Mouse (Mus musculus): ENCODE results near the gene Kif7. TPM values are rescaled to one million over a fixed set of nuclear protein-coding genes. Genes with fewer than 3 reads are reported as not detected.

Kif7 gene
- polyA plus RNA-seq, 1 experiment from 2014 or later, result 3.3 TPM

DNA sequence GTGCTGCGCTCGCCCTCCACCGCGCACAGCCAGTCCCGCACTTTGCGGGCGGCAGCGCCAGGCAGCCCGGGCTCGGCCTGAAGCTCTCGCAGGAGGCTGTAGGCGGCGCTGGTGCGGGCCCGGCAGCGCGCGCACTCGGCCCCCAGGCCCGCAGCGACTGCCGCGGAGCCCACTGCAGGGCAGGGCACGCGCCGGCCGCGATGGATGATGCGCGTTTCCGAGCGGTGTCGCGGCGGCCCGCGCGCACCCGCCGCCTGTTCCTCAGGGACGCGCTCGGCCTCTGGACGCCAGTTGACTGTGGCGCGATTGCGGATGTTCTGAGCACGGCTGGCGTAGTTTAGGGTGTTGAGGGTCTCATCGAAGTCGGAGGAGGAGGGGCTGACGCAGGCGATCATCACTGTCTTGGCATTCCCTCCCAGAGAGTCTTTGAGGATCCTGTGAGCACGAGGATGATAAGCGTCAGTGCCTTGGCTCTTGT lies 5.4 kb downstream of the Kif7 start:
- H3K4me1 ChIP-seq, result peaks cover 13% of the 10 kb centered on the region
- peak overlapping the region; percentile 58 for H3K9ac ChIP-seq (replicated peaks)
- no peaks in the 10 kb centered on the region for H3K27me3 ChIP-seq
- peak overlapping the region; percentile 68 for H3K4me2 ChIP-seq (replicated peaks)
- 1% methylated on average over 55 of the region's 55 CpGs for WGBS
- 0 out of 2 replicates have a peak overlapping the region, but pooled peaks have one; percentile 6 for H3K27ac ChIP-seq (replicated peaks)
- no peaks in the 10 kb centered on the region for H3K9me3 ChIP-seq
- peak; percentile 91 for ATAC-seq (replicated peaks)
- peak overlapping the region; percentile 48 for H3K4me3 ChIP-seq
- H3K36me3 ChIP-seq, result no peaks in the 10 kb centered on the region

DNA sequence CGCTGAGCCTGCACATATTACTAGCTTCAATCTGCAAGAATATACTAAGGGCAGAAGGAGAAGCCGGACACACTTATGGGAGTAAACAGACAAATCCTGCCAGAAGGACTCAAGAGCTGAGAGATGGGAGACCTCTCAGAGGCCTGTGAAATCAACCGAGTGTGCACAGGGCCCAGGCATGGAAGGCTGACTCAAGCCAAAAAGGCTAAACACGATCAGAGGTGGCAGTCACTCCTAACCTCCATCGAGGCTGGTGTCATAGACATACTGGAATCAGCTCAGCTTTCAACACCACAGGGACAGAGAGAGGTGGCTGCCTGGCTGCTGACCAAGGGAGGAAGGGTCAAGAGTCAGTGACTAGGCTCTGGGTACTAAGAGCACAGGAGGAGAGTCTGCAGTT lies 10.3 kb downstream of the Kif7 start:
- peaks cover under 1% of the 10 kb centered on the region; the same call in 1 of the 2 replicates for H3K4me1 ChIP-seq
- H3K4me2 ChIP-seq (replicated peaks), result no peak overlapping the region
- no peak overlapping the region for H3K27ac ChIP-seq (replicated peaks)
- no peak for ATAC-seq (replicated peaks)
- H3K9me3 ChIP-seq, result no peaks in the 10 kb centered on the region
- H3K27me3 ChIP-seq, result no peaks in the 10 kb centered on the region
- no peak overlapping the region for H3K4me3 ChIP-seq
- no peaks in the 10 kb centered on the region; the same call in none of the 2 replicates for H3K36me3 ChIP-seq
- 89% methylated on average over 5 of the region's 5 CpGs for WGBS
- no peak overlapping the region for H3K9ac ChIP-seq (replicated peaks)

DNA sequence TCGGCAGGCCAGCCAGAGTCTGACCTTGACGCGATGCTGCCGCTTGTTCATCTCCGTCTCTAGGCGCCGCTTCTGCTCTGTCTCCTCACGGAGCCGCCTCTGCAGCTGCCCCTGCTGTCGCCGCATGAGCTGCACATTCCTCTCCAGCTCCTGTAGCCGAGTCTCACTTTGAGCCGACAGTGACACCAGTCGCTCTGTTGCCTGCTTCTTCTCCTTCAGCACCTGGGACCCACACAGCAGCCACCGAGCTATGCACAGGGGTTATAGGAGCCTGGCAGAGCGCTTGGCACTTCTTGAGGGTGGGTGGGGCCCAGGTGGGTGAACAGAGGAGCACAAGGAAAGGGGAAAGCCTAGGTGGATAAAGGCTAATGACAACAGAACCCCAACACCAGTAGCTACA lies 12.8 kb downstream of the Kif7 start:
- no peak for ATAC-seq (replicated peaks)
- Histone ChIP-seq H3K36me3 (peaks cover 8% of the 10 kb centered on the region), H3K27ac (replicated peaks) (no peak overlapping the region), H3K9ac (replicated peaks) (no peak overlapping the region), H3K9me3 (no peaks in the 10 kb centered on the region), H3K4me1 (no peaks in the 10 kb centered on the region), H3K4me3 (no peak overlapping the region), H3K27me3 (no peaks in the 10 kb centered on the region), H3K4me2 (replicated peaks) (no peak overlapping the region)
- 88% methylated on average over 16 of the region's 16 CpGs for WGBS

DNA sequence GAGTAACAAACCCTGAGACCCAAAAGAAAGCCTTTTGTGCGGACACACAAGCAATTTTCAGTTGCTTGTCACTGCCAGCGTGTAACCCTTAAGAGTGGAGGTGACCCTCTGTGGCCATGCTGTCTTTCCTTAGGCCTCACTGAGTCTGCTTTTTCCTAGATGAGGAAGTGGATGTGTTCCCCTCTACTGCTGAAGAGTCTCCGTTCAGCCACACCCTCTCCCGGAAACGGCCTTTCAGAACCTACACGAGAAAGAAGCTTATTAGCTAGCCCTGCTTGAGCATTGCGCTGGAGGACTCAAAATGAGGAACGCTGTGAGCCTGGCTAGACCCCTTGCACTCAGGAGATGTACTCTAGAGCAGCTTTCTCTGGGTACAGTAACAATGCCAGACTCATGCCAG lies 19.0 kb downstream of the Kif7 start:
- Histone ChIP-seq H3K36me3 (peaks cover 27% of the 10 kb centered on the region), H3K9me3 (no peaks in the 10 kb centered on the region), H3K27ac (replicated peaks) (no peak overlapping the region), H3K4me3 (no peak overlapping the region), H3K4me2 (replicated peaks) (no peak overlapping the region), H3K4me1 (no peaks in the 10 kb centered on the region), H3K9ac (replicated peaks) (no peak overlapping the region), H3K27me3 (no peaks in the 10 kb centered on the region)
- no peak for ATAC-seq (replicated peaks)
- WGBS, result 89% methylated on average over 8 of the region's 8 CpGs

DNA sequence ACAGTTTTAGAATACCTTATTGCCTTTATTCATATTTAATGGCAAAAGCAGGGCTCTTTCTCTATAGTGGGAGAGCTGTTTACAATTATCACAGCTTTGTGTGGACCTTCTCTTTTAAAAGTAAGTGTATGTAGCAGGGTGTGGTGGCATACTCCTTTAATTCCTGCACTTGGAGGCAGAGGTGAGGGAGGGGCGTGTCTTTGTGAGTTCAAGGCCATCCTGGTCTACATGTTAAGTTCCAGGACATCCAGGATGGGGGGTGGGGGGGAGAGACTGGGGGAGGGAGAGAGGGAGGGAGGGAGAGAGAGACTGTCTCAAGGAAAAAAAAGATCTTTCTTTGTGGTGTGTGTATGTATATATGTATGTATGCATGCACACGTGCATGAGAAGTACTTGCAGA lies 35.3 kb downstream of the Kif7 start:
- peaks cover 26% of the 10 kb centered on the region for H3K36me3 ChIP-seq
- H3K9me3 ChIP-seq, result no peaks in the 10 kb centered on the region
- H3K4me1 ChIP-seq, result no peaks in the 10 kb centered on the region
- H3K4me3 ChIP-seq, result no peak overlapping the region
- no peak overlapping the region for H3K27ac ChIP-seq (replicated peaks)
- H3K4me2 ChIP-seq (replicated peaks), result no peak overlapping the region
- no peak for ATAC-seq (replicated peaks)
- H3K9ac ChIP-seq (replicated peaks), result no peak overlapping the region
- 96% methylated on average over 2 of the region's 2 CpGs for WGBS
- no peaks in the 10 kb centered on the region for H3K27me3 ChIP-seq

DNA sequence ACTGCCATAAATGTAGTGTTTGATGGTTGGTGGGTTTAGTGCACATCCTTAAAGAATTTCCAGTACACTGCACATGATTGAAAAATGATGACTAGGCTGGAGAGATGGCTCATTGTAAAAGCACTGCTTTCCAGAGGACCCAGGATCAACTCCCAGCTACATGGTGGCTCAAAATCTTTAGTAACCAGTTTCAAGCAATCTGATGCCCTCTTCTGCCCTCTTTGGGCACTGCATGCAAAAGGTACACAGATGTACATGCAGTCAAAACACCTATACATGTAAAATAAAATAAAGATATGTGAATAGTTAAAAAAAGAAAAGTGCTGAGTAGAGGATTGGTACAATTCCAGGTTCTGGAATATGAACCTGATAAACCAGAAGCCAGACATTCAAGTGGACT lies 36.3 kb downstream of the Kif7 start:
- Histone ChIP-seq H3K4me3 (no peak overlapping the region), H3K4me1 (no peaks in the 10 kb centered on the region), H3K36me3 (peaks cover 28% of the 10 kb centered on the region), H3K9me3 (no peaks in the 10 kb centered on the region), H3K27me3 (no peaks in the 10 kb centered on the region), H3K4me2 (replicated peaks) (no peak overlapping the region), H3K27ac (replicated peaks) (no peak overlapping the region), H3K9ac (replicated peaks) (no peak overlapping the region)
- no peak for ATAC-seq (replicated peaks)

DNA sequence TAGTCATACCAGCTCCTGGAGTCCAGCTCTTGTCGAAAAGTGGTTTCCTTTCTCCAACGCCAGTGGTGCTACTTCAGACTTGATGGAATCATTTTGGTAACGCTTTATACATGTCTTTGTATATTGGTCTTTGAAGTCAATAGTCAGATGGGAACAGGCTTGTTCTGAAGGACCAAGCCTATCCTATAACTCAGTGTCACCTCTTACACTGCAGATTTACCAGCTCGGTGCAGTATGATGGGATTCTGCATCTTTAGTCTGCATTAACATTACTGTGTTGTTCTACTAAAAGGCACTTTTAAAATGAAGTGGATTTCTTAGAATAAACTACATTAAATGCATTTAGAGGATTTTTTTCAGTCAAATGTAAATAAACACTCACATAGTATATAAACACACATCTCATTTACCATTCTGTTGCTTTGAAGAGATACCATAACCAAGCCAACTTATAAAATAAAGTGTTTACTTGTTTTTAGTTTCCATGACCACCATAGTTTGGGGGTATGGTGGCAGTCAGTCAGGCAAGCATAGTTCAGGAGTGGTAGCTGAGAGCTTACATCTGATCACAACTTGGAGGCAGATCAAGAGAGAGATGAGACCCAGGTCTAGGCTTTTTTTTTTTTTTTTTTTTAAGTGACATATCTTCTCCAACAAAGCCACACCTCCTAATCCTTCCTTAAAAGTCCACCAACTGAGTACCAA lies 44.5 kb downstream of the Kif7 start:
- H3K4me3 ChIP-seq, result no peak overlapping the region

DNA sequence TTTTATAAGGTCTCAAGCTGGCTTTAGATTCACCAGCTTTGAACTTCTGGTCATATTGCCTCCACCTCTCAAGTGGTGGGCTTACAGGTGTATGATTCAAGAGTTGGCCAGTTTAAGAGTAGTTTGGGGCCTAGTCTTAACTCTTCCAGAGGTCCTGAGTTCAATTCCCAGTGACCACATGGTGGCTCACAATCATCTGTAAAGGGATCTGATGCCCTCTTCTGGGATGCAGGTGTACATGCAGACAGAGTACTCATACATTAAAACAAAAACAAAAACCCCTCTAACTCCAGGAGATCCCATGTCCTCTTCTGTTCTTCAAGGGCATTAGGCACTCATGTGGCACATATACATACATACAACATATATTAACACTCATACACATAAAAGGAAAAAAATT lies 48.8 kb downstream of the Kif7 start:
- Histone ChIP-seq H3K27ac (replicated peaks) (no peak overlapping the region), H3K36me3 (peaks cover 19% of the 10 kb centered on the region; the same call in 1 of the 2 replicates), H3K9ac (replicated peaks) (no peak overlapping the region), H3K4me2 (replicated peaks) (no peak overlapping the region), H3K4me1 (peaks cover 19% of the 10 kb centered on the region), H3K27me3 (no peaks in the 10 kb centered on the region), H3K4me3 (no peak overlapping the region), H3K9me3 (no peaks in the 10 kb centered on the region)
- ATAC-seq (replicated peaks), result no peak

More for the DNA sequence above, 44.5 kb downstream of the Kif7 start:
- Histone ChIP-seq H3K27ac (replicated peaks) (no peak overlapping the region), H3K4me1 (no peaks in the 10 kb centered on the region), H3K36me3 (peaks cover 26% of the 10 kb centered on the region), H3K9ac (replicated peaks) (no peak overlapping the region), H3K4me2 (replicated peaks) (no peak overlapping the region), H3K9me3 (no peaks in the 10 kb centered on the region), H3K27me3 (no peaks in the 10 kb centered on the region)
- no peak for ATAC-seq (replicated peaks)
- 94% methylated on average over 4 of the region's 4 CpGs for WGBS

DNA sequence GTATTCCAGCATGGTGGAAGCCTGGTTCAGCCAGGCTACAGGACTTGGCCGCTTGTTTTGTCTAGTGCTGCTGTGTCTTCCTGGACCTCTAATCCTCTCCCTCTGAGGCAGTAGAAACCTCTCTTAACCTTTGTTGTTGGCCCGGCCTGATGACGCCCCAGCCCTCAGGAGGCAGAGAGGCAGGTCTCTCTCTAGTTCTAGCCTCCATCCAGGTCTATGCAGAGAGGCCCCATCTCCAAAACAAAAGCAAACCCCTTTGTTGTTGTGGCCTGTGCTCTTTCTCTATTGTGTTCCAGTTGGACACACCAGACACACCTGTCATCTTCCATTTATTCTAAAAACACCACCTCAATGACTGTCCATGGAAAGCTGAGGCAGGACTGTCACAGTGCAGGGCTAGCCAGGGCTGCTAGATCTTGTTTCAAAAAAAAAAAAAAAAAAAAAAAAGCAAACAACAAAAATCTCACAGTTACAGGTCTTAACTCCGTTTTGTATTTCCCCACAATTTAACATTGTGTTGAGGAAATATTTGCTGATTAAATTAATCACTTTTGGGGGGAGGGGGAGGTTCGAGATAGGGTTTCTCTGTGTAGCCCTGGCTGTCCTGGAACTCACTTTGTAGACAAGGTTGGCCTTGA lies 54.1 kb downstream of the Kif7 start:
- no peak overlapping the region for H3K27ac ChIP-seq (replicated peaks)
- peaks cover 38% of the 10 kb centered on the region for H3K4me1 ChIP-seq
- H3K9me3 ChIP-seq, result no peaks in the 10 kb centered on the region
- WGBS, result 10% methylated on average over 5 of the region's 5 CpGs
- peak overlapping the region; percentile 59 for H3K9ac ChIP-seq (replicated peaks)
- H3K27me3 ChIP-seq, result no peaks in the 10 kb centered on the region
- H3K36me3 ChIP-seq, result no peaks in the 10 kb centered on the region
- H3K4me3 ChIP-seq, result peak overlapping the region; percentile 71
- peak overlapping the region; percentile 94 for H3K4me2 ChIP-seq (replicated peaks)
- ATAC-seq (replicated peaks), result no peak

DNA sequence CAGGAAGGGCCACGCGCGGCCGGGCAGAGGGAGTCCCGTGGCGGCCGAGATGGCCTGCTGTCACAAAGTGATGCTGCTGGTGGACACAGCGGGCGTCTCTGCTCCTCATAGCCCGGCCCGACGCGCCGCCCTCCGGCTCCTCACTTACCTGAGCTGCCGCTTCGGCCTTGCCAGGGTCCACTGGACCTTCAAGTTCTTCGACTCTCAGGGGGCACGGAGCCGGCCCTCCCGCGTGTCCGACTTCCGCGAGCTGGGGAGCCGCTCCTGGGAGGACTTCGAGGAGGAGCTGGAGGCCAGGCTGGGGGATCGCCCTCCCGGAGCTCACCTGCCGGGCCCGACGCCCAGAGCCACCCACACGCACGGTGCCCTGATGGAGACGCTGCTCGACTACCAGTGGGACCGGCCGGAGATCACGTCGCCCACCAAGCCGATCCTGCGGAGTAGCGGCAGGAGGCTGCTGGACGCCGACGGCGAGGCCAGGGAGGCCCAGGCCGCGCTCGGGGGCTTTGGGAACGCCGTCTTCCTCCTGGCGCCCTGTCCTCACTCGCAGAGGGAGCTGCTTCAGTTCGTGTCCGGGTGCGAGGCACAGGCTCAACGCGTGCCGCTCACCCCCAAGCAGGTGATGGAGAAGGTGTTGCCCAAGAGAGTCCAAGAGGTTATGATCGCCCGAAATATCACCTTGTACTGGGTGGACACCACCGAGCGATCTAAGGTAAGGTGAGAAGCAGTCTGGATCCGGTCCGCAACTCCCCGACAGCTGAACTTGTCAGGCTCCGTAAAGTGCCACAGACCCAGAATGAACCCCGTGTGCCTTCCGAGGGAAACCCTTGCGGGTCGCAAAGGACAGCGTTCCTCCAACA lies 55.0 kb downstream of the Kif7 start:
- Histone ChIP-seq H3K27ac (replicated peaks) (no peak overlapping the region), H3K9ac (replicated peaks) (peak overlapping the region; percentile 59), H3K4me3 (peak overlapping the region; percentile 71), H3K4me2 (replicated peaks) (peak overlapping the region; percentile 94), H3K9me3 (no peaks in the 10 kb centered on the region), H3K36me3 (no peaks in the 10 kb centered on the region), H3K4me1 (peaks cover 38% of the 10 kb centered on the region), H3K27me3 (no peaks in the 10 kb centered on the region)
- ATAC-seq (replicated peaks), result peak; percentile 10
- under 1% methylated on average over 73 of the region's 73 CpGs for WGBS

DNA sequence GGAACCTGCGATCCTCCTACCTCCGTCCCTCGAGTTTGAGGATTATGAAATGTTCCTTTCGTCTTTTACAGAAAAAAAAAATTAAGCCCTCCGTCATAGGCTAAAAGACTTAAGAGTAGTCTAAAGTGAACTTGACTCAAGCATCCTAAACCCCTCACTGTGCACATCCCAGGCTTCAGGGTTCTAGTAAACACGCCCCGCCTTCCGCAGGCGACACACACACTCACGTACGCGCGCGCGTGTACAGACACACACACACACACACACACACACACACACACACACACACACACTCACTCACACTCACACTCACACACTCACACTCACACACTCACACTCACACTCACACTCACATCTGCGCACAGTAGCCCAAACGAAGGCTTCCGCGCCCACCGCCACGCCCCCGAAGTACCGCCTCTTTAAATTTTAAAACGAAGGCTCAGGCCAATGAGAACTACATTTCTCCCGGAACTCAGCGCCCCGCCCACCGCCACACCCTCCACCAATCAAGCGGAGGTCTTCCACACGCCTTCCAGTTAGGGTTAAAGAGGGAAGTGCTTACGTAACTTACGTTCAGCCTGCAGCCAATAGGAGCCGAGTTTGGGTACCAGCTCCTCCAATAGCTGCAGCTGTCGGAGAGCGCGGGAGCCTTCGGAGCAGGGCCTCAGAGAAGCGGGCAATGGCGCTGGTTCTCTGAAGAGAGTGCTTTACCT lies 55.8 kb downstream of the Kif7 start, which contains the start of gene Ticrr:
Gene Ticrr, plus strand, starts transcription at position 619 of the 713 bp plus-strand sequence.
- H3K4me1 ChIP-seq, result peaks cover 38% of the 10 kb centered on the region
- peak within 1 kb of the TSS; percentile 71 for H3K4me3 ChIP-seq
- no peak within 1 kb of the TSS; the same call in 1 of the 2 replicates for H3K27ac ChIP-seq (replicated peaks)
- no peaks in the 10 kb centered on the region for H3K36me3 ChIP-seq
- H3K9ac ChIP-seq (replicated peaks), result peak within 1 kb of the TSS; percentile 59
- H3K27me3 ChIP-seq, result no peaks in the 10 kb centered on the region
- peak; percentile 100 for ATAC-seq (replicated peaks)
- WGBS, result under 1% methylated on average over 39 of the region's 39 CpGs
- no peaks in the 10 kb centered on the region for H3K9me3 ChIP-seq
- peak within 1 kb of the TSS; percentile 94 for H3K4me2 ChIP-seq (replicated peaks)
